Mouse (Mus musculus) limb, embryonic 13.5 days (tissue): Measurements from ENCODE around the gene Noxo1. TPM values are rescaled to one million over a fixed set of nuclear protein-coding genes. Genes with fewer than 3 reads are reported as not detected.
"Not testable (repeated sequence)": the region's sequence is repeated elsewhere in the genome, so short reads cannot be mapped to it uniquely, and the experiment has no call there.

Source experiments
- ATAC-seq: fragments of 200-750 bp; cut with Nextera tagmentation; 2 replicates; pipeline ENCODE4 v1.8.0; 2017; ENCODE audit warnings: low read depth, moderate number of reproducible peaks, moderate TSS enrichment; ENCODE audit not compliant: low FRiP score
- H3K27ac ChIP-seq: fragments of 300-500 bp; sonication (generic); 2 replicates; pipeline ENCODE4 v1.5.1; 2015; ENCODE audit warnings: inconsistent platforms, mild to moderate bottlenecking, moderate library complexity
- H3K27me3 ChIP-seq: fragments of 300-500 bp; sonication (generic); 2 replicates; pipeline ENCODE4 v1.6.1; 2015; ENCODE audit warnings: mild to moderate bottlenecking, inconsistent platforms
- H3K36me3 ChIP-seq: fragments of 300-500 bp; sonication (generic); 2 replicates; pipeline ENCODE4 v1.6.1; 2015; ENCODE audit warnings: inconsistent platforms, mild to moderate bottlenecking, moderate library complexity
- H3K4me1 ChIP-seq: fragments of 300-500 bp; sonication (generic); 2 replicates; pipeline ENCODE4 v1.6.1; 2015; ENCODE audit warnings: inconsistent platforms
- H3K4me2 ChIP-seq: fragments of 300-500 bp; sonication (generic); replicated peaks from 2 replicates; pipeline ENCODE4 v1.6.1; 2015; ENCODE audit warnings: inconsistent platforms, mild to moderate bottlenecking, moderate library complexity
- H3K4me3 ChIP-seq: fragments of 300-500 bp; sonication (generic); 2 replicates; pipeline ENCODE4 v1.5.1; 2015; ENCODE audit warnings: moderate library complexity, mild to moderate bottlenecking, inconsistent platforms
- H3K9ac ChIP-seq: fragments of 300-500 bp; sonication (generic); 2 replicates; pipeline ENCODE4 v1.6.1; 2015; ENCODE audit warnings: mild to moderate bottlenecking, inconsistent platforms
- H3K9me3 ChIP-seq: fragments of 300-500 bp; sonication (generic); 2 replicates; pipeline ENCODE4 v1.6.1; 2016; ENCODE audit warnings: inconsistent platforms
- WGBS: fragments of 180-500 bp; shearing (Covaris S2); methylation state at CpG from one replicate; pipeline ENCODE4 v1.1.7; 2015; 5-methylcytosine and 5-hydroxymethylcytosine counted together
- polyA plus RNA-seq: library from polyadenylated mRNA; unstranded; fragments of >200 nt; fragmentation: Nextera tagmentation; extraction: Ambion mirVana; gene quantifications from 2 replicates; pipeline ENCODE4 v1.2.1, GENCODE M21; 2015

Noxo1 gene
- polyA plus RNA-seq, 1 experiment from 2014 or later = 3.1 TPM

DNA sequence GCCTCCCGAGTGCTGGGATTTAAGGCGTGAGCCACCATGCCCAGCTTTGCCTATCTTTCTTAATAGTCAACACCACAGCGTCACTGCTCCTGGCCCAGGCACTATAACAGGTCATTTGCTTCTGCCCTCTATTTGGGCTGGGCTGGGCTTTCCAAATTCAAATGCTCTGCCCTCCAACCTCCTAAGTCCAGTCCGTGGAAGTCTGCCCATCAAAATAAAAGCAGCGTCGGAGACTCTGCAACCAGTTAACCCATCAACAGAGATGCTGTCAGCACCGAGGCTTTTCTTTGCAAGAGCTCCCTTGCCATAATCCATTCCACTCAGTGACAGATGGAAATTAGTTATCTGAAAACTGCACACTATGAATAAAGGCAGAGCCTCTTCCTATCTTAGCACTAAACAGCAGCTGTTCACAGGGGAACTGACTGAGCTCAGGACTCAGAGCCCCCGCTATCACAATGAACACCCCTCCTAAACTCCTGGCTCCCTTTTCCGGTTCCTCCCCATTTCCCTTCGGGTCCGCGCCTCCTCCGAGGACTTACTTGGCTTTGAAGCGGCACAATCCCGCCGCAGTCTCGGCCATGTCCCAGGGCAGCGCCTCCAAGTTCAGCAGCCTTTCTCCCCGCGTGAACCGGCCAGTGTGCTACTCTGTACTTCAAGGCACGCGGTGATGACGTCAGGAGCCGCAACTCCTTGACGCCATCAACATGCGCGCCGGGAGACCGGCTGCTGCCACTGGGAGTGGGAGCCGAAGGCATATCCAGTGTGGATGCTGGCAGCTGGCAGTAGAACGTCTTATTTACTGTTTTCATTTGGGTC is 11.2 kb downstream of the Noxo1 start, which contains the start of gene Tbl3:
Gene Tbl3, minus strand, starts transcription at position 679 of the 819 bp plus-strand sequence.
- no peaks in the 10 kb centered on the region for H3K9me3 ChIP-seq
- peaks cover 36% of the 10 kb centered on the region for H3K36me3 ChIP-seq
- peak within 1 kb of the TSS; percentile 67 for H3K27ac ChIP-seq
- 4% methylated on average over 32 of the region's 32 CpGs for WGBS
- peak within 1 kb of the TSS; percentile 85 for H3K4me3 ChIP-seq
- ATAC-seq = peak; percentile 86
- H3K4me2 ChIP-seq = peak within 1 kb of the TSS; percentile 84
- peaks cover 14% of the 10 kb centered on the region for H3K4me1 ChIP-seq
- peak within 1 kb of the TSS; percentile 81 for H3K9ac ChIP-seq
- H3K27me3 ChIP-seq = no peaks in the 10 kb centered on the region

DNA sequence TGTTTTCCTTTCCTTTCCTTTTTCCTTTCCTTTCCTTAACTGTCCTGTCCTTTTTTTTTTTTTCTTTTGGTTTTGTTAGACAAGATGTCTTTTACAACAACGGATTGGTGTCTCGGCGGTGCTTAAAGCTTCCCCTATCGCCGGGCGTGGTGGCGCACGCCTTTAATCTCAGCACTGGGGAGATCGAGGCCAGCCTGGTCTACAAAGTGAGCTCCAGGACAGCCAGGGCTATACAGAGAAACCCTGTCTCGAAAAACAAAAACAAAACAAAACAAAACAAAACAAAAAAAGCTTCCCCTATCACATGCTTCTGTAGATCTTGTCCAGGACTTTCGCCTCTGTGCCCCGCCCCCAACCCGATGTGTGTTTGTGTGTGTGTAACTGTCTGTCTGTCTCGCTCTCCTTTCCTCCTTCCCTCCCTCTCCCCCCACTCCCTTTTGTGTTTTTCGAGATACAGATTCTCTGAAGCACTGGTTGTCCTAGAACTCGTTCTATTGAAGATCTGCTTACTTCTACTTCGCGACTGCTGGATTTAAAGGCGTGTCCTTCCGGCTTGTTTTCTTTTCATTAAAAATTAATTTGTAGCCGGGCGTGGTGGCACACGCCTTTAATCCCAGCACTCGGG is 11.9 kb downstream of the Noxo1 start:
- peak; percentile 14; the same call in 1 of the 2 replicates for ATAC-seq
- peak overlapping the region; percentile 67 for H3K27ac ChIP-seq

GRCm38 (mm10) chr17:24708646-24709045 is 12.6 kb downstream of the Noxo1 start:
- Histone ChIP-seq H3K27ac (no peak overlapping the region), H3K36me3 (peaks cover 23% of the 10 kb centered on the region), H3K4me3 (0 out of 2 replicates have a peak overlapping the region, but pooled peaks have one; percentile 85), H3K9ac (no peak overlapping the region), H3K9me3 (no peaks in the 10 kb centered on the region), H3K4me2 (peak overlapping the region; percentile 84; the same call in 1 of the 2 replicates), H3K27me3 (no peaks in the 10 kb centered on the region), H3K4me1 (peaks cover 14% of the 10 kb centered on the region)
- 35% methylated on average over 2 of the region's 2 CpGs for WGBS
- no peak for ATAC-seq

More for the DNA sequence above, 11.9 kb downstream of the Noxo1 start:
- Histone ChIP-seq H3K9ac (peak overlapping the region; percentile 81), H3K27me3 (no peaks in the 10 kb centered on the region), H3K4me2 (peak overlapping the region; percentile 84), H3K4me3 (peak overlapping the region; percentile 85), H3K36me3 (peaks cover 29% of the 10 kb centered on the region), H3K9me3 (no peaks in the 10 kb centered on the region), H3K4me1 (peaks cover 14% of the 10 kb centered on the region)
- 6% methylated on average over 24 of the region's 24 CpGs for WGBS

DNA sequence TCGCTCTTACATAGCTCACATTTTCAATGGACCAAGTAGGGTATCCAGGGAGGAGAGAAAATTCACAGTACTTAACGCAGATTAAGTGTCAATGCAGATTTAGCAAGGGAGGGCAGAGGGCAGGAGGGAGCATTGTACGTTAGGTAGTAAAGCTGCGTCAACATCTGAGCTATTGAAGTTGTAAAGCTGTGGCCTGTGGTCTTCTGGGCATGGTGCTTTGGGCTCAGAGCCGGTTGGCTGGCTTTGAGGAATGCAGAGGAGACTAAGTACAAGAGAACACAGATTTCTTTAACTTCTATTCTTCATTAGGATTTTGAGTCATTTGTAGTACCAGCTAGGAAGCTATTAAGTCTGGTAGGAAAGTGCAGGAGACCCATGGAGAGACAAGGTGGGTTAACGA is 19.5 kb downstream of the Noxo1 start:
- H3K4me3 ChIP-seq = no peak overlapping the region
- no peaks in the 10 kb centered on the region for H3K27me3 ChIP-seq
- no peak overlapping the region for H3K9ac ChIP-seq
- peaks cover 6% of the 10 kb centered on the region for H3K4me1 ChIP-seq
- no peak for ATAC-seq
- H3K36me3 ChIP-seq = peaks cover 28% of the 10 kb centered on the region
- no peak overlapping the region for H3K4me2 ChIP-seq
- no peak overlapping the region for H3K27ac ChIP-seq
- no peaks in the 10 kb centered on the region for H3K9me3 ChIP-seq
- 67% methylated on average over 6 of the region's 6 CpGs for WGBS

GRCm38 (mm10) chr17:24716166-24716682 is 20.2 kb downstream of the Noxo1 start:
- Histone ChIP-seq H3K9ac (no peak overlapping the region), H3K4me3 (no peak overlapping the region), H3K4me2 (no peak overlapping the region), H3K36me3 (peaks cover 32% of the 10 kb centered on the region), H3K27ac (no peak overlapping the region), H3K4me1 (peaks cover 8% of the 10 kb centered on the region), H3K27me3 (no peaks in the 10 kb centered on the region), H3K9me3 (no peaks in the 10 kb centered on the region)
- WGBS = 97% methylated on average over 15 of the region's 15 CpGs
- no peak for ATAC-seq

DNA sequence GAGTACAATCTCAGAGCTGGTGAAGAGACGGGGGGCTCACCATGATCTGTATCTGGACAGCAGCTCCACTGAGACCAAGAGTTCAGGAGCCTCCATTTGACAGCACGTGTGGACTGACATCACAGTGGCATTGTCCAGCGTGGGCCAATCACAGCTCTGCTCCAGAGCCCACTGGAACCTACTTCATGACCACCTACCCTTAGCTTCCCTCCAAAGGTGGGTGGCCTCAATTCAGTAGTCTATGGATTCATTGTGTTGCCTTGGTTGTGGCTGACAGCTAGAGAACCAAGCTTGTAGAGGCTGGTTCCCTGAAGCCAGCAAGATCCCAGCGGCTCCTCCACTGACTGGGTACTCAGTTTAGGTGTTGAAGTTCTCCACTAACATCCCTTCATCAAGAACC is 21.9 kb downstream of the Noxo1 start, which contains the start of the genes Rnf151 and Rps2:
Gene Rnf151, minus strand, starts transcription at position 121 of the 400 bp plus-strand sequence.
Gene Rps2, plus strand, starts transcription at position 174 of the 400 bp plus-strand sequence.
- H3K4me3 ChIP-seq = peak within 1 kb of the TSS; percentile 84
- peaks cover 47% of the 10 kb centered on the region for H3K36me3 ChIP-seq
- peak within 1 kb of the TSS; percentile 92 for H3K9ac ChIP-seq
- peak within 1 kb of the TSS; percentile 91 for H3K4me2 ChIP-seq
- H3K9me3 ChIP-seq = no peaks in the 10 kb centered on the region
- WGBS = 81% methylated on average over 4 of the region's 4 CpGs
- H3K27me3 ChIP-seq = no peaks in the 10 kb centered on the region
- no peak within 1 kb of the TSS for H3K27ac ChIP-seq
- peaks cover 25% of the 10 kb centered on the region for H3K4me1 ChIP-seq
- no peak for ATAC-seq

DNA sequence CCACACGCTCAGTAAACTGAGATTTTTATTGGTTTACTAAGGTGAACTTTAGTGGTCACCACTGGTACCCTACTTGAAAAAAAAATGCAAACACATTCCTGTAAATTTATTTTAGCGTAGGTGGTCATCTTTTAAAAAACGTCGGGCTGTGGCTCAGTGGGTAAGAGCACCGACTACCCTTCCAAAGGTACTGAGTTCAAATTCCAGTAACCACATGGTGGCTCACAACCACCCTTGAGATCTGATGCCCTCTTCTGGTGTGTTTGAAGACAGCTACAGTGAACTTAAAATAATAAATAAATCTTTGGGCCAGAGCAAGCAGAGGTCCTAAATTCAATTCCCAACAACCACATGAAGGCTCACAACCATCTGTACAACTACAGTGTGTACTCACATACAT is 22.9 kb downstream of the Noxo1 start:
- not testable (repeated sequence) for ATAC-seq, H3K27me3 ChIP-seq, H3K9me3 ChIP-seq, H3K27ac ChIP-seq
- peaks cover 32% of the 10 kb centered on the region for H3K4me1 ChIP-seq
- WGBS = 63% methylated on average over 5 of the region's 5 CpGs
- peaks cover 47% of the 10 kb centered on the region for H3K36me3 ChIP-seq
- H3K4me3 ChIP-seq = peak overlapping the region; percentile 84
- peak overlapping the region; percentile 91 for H3K4me2 ChIP-seq
- peak overlapping the region; percentile 92 for H3K9ac ChIP-seq

DNA sequence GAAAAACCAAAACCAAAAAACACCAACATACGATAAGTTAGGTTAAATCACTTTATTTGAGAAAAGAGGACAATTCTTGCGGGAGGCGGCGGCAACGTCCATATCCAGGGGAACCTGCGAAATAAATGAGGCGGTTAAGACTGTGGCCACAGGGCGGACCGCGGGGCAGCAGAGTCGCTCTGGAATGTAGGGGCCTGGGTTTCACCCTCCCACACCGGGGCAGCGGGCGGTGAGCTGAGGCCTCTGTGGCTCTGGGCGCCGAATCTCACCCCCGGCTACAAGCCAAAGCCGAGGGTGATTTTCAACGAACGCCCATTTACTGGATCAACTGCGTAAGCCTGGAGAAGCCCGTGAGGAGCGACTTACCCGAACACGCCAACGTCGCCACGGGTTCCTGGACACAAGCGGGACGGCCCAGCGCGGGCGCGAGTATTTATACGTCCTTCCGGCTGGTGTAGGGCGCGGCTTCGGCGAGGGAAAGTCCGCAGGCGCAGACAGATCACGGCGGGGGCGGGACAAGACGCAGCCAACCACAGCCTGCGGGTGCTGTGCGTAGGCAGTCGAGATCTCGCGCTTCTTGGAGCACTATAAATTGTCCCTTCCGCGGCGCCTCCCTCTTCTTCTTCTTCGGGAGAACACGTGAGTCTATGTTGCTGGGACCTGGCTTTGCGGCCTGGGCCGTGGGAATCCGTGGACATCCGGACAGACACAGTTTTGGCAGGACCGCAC is 23.6 kb downstream of the Noxo1 start:
- peaks cover 34% of the 10 kb centered on the region for H3K4me1 ChIP-seq
- peak overlapping the region; percentile 84 for H3K4me3 ChIP-seq
- under 1% methylated on average over 60 of the region's 61 CpGs for WGBS
- H3K27ac ChIP-seq = peak overlapping the region; percentile 87
- peak overlapping the region; percentile 91 for H3K4me2 ChIP-seq
- no peaks in the 10 kb centered on the region for H3K27me3 ChIP-seq
- H3K9ac ChIP-seq = peak overlapping the region; percentile 93
- peaks cover 47% of the 10 kb centered on the region for H3K36me3 ChIP-seq
- no peaks in the 10 kb centered on the region for H3K9me3 ChIP-seq
- peak; percentile 98 for ATAC-seq

DNA sequence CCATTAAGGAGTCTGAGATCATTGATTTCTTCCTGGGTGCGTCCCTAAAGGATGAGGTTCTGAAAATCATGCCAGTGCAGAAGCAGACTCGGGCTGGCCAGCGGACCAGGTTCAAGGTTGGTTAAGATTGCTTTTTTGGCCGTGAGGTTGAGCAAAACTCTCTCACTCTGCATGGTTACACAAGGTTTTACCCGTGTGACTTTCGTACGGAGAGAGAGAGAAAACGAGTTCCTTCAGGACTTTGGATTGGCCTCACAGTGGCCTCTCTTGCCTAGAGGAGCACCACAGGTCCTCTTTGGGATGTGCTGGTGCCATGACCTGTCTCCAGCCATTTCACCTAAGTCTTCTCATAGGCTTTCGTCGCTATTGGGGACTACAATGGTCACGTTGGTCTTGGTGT is 24.6 kb downstream of the Noxo1 start:
- Histone ChIP-seq H3K4me2 (peak overlapping the region; percentile 91), H3K36me3 (peaks cover 47% of the 10 kb centered on the region), H3K4me1 (peaks cover 34% of the 10 kb centered on the region), H3K4me3 (peak overlapping the region; percentile 84), H3K9ac (peak overlapping the region; percentile 93)
- H3K27ac ChIP-seq, ATAC-seq, H3K9me3 ChIP-seq, H3K27me3 ChIP-seq: not testable (repeated sequence)
- WGBS = 1% methylated on average over 11 of the region's 11 CpGs

DNA sequence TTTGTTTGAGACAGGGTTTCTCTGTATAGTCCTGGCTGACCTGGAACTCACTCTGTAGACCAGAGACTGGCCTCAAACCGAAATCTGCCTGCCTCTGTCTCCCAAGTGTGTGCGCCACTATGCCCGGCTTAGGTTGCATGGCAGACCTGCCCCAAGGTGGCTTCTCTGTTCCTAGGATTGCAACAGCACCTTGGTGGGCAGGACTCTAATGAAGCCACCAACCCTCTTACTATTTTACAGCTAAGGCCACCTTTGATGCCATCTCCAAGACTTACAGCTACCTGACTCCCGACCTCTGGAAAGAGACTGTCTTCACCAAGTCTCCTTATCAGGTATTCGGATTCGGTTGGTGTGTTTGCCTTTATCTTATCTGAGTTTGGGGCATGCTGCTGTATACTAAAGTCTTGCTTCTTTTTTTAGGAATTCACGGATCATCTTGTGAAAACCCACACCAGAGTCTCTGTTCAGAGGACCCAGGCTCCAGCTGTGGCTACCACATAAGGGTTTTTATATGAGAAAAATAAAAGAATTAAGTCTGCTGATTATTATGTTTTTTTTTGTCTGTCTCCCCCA is 25.4 kb downstream of the Noxo1 start:
- WGBS = 59% methylated on average over 7 of the region's 7 CpGs
- H3K4me1 ChIP-seq = peaks cover 34% of the 10 kb centered on the region
- not testable (repeated sequence) for H3K27me3 ChIP-seq, H3K9me3 ChIP-seq, ATAC-seq, H3K27ac ChIP-seq
- H3K9ac ChIP-seq = peak overlapping the region; percentile 65
- H3K36me3 ChIP-seq = peaks cover 42% of the 10 kb centered on the region
- peak overlapping the region; percentile 91 for H3K4me2 ChIP-seq
- peak overlapping the region; percentile 84 for H3K4me3 ChIP-seq

DNA sequence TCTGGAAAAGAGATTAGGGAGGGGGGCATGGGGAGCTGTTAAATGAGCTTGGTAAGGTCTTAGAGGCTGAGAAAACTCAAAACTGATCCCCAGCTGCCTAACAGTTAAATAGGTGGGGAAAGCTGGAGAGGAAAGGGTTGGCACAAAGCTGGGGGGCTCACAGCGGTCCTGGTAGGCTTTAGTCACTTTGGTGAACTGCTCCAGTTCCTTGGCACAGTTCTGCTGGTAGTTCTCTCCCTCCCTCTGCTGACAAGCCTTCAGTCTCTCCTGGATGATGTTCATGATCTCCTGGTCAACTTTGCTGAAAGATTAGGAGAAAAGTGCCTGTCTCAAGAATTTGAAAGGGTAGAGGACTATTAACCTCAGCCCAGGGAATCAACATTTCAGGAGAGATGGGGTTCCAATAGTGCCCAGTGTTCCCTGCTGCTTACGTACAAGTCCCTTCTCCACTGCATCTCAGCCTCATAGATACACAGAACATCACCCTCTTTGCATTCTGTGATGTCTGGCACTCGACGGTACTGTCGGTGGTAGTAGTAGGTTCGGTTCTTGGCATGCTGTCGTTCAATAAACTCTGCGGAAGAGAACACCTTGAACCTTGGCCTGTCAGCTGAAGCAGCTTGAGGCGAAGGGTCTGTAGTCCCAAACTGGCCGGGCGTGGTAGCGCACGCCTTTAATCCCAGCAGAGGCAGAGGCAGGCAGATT is 26.3 kb downstream of the Noxo1 start:
- Histone ChIP-seq H3K4me3 (peak overlapping the region; percentile 84), H3K4me1 (peaks cover 34% of the 10 kb centered on the region), H3K27me3 (no peaks in the 10 kb centered on the region), H3K9me3 (no peaks in the 10 kb centered on the region), H3K36me3 (peaks cover 33% of the 10 kb centered on the region), H3K4me2 (peak overlapping the region; percentile 91), H3K27ac (no peak overlapping the region), H3K9ac (peak overlapping the region; percentile 78)
- ATAC-seq = no peak
- 31% methylated on average over 13 of the region's 13 CpGs for WGBS
